Mouse (Mus musculus): Measurements from ENCODE around the gene Rhd.

Rhd gene

DNA sequence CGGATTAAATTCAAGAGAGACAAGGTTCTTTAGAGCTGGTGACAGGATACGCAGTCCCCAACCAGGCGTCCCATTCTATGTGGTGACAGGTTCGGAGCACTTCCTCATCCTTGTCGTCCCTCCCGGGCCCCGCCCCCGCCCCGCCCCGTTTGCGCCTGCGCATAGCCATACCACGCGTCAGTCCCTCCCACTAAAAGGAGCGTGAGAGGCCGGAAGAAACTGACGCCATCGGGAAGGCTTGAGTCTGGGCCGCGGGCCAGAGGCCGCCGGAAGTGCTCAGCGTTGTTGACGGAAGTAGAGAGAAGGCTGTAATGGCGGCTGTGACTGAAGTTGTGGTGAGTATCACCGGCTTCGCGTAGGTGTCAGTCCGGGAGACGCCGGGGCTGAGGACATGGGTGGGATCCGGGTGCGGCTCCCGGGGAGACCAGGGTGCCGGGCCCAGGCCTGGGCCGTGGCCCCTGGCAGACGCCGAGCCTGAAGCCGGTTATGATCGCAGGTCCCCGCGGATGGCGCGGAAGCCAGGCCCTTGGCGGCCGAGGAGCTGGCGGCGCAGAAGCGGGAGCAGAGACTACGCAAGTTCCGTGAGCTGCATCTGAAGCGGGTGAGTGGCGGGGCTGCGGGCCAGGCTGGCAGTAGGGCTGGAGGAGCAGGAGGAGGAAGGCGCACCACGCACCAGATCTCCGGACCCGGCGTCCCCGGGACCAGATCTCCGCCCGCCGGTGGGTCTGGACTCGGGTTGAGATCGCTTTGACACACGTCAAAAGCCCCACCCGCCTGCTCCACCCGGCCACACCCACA, 66.5 kb downstream of the Rhd start, which contains the start of gene Syf2:
Gene Syf2, plus strand, starts transcription at position 215 of the 798 bp plus-strand sequence.
- DNase-seq (ENCODE audit: extremely low spot score): peak; percentile 96

GRCm38 (mm10) chr4:134937240-134938176, 73.2 kb downstream of the Rhd start:
- no peak for DNase-seq (ENCODE audit: extremely low spot score)

GRCm38 (mm10) chr4:134939900-134940299, 75.6 kb downstream of the Rhd start:
- DNase-seq (ENCODE audit: extremely low spot score): no peak

DNA sequence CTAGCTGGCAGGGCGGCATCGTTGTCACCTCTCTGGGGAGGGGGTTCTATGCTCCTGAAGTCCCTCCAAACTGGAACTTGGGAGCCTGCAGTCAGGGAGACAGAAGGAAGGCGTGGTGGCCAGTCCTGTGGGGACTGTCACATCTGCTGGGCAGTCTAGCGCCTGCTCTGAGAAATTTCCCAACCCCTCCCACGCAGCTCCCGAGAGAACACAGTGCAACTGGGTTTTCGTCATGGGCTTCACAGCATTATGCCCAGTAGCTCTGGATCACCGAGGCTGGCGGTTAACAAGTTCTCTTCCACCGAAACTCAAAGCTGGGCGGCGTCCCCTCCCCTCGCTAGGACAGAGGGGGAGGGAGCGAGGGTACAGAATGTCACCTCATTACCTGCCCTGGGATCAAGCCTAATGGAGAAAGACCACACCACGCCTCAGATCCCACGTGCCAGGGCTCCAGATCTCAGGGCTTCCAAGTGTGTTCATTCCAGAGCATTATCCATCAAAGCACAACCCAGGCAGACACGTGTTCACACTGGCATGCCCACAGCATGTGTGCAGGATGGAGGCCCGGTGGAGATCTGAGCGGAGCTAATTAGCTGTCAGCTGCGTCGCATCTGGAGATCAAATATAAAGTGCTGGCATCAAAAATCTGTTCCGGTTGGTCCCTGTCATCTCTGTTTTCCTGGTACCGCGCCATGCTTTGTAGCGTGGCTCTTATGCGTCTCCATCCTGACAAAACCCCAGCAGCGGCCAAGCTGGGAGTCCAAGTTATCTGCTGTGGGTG, 79.6 kb downstream of the Rhd start:
- no peak for DNase-seq (ENCODE audit: extremely low spot score)
